Mouse (Mus musculus): ENCODE data around the gene Hacl1. TPM values are rescaled to one million over a fixed set of nuclear protein-coding genes. Genes with fewer than 3 reads are reported as not detected.

Gene Hacl1
- polyA plus RNA-seq, 1 experiment = 154 TPM

- Histone ChIP-seq H3K4me1 (ENCODE audit: control insufficient read depth, insufficient read depth, low read length) (peaks cover 8% of the 10 kb centered on the region; the same call in 1 of the 2 replicates), H3K4me3 (ENCODE audit: insufficient read depth, low read depth, low read length) (no peak overlapping the region), H3K36me3 (ENCODE audit: control insufficient read depth, insufficient read depth, low read length) (no peaks in the 10 kb centered on the region), H3K27ac (ENCODE audit: insufficient read depth, low read depth, low read length) (no peak overlapping the region), H3K27me3 (replicated peaks; ENCODE audit: control insufficient read depth, insufficient read depth, low read length) (no peaks in the 10 kb centered on the region)
- TF ChIP-seq CTCF (conservative IDR thresholded peaks at IDR 0.05; ENCODE audit: insufficient read depth, insufficient read length, low read depth, low read length) = no peak
- TF ChIP-seq POLR2A (IDR thresholded peaks at IDR 0.05; ENCODE audit: low read depth, low read length) = no peak
- DNase-seq = no peak
- WGBS = 77% methylated on average over 10 of the region's 10 CpGs
These were observed 6.9 kb upstream of the Hacl1 start for GRCm38 (mm10) chr14:31647991-31648390.

- TF ChIP-seq POLR2A (IDR thresholded peaks at IDR 0.05; ENCODE audit: low read depth, low read length) (no peak), CTCF (conservative IDR thresholded peaks at IDR 0.05; ENCODE audit: insufficient read depth, insufficient read length, low read depth, low read length) (no peak)
- Histone ChIP-seq H3K27me3 (replicated peaks; ENCODE audit: control insufficient read depth, insufficient read depth, low read length) (no peaks in the 10 kb centered on the region), H3K4me3 (ENCODE audit: insufficient read depth, low read depth, low read length) (no peak overlapping the region), H3K4me1 (ENCODE audit: control insufficient read depth, insufficient read depth, low read length) (peaks cover 21% of the 10 kb centered on the region; the same call in 1 of the 2 replicates), H3K27ac (ENCODE audit: insufficient read depth, low read depth, low read length) (no peak overlapping the region), H3K36me3 (ENCODE audit: control insufficient read depth, insufficient read depth, low read length) (no peaks in the 10 kb centered on the region)
- no peak for DNase-seq
- 90% methylated on average over 7 of the region's 7 CpGs for WGBS
These were observed 4.8 kb upstream of the Hacl1 start for GRCm38 (mm10) chr14:31645920-31646319.

- Histone ChIP-seq H3K36me3 (ENCODE audit: control insufficient read depth, insufficient read depth, low read length) (no peaks in the 10 kb centered on the region), H3K27ac (ENCODE audit: insufficient read depth, low read depth, low read length) (peak overlapping the region; percentile 66), H3K4me1 (ENCODE audit: control insufficient read depth, insufficient read depth, low read length) (peaks cover 21% of the 10 kb centered on the region; the same call in 1 of the 2 replicates), H3K27me3 (replicated peaks; ENCODE audit: control insufficient read depth, insufficient read depth, low read length) (no peaks in the 10 kb centered on the region), H3K4me3 (ENCODE audit: insufficient read depth, low read depth, low read length) (no peak overlapping the region)
- DNase-seq = peak; percentile 64
- 65% methylated on average over 3 of the region's 3 CpGs for WGBS
- TF ChIP-seq POLR2A (IDR thresholded peaks at IDR 0.05; ENCODE audit: low read depth, low read length) (no peak), CTCF (conservative IDR thresholded peaks at IDR 0.05; ENCODE audit: insufficient read depth, insufficient read length, low read depth, low read length) (peak; percentile 48)
These were observed 4.0 kb upstream of the Hacl1 start for GRCm38 (mm10) chr14:31644931-31645547.

GRCm38 (mm10) chr14:31644183-31644830 is 3.2 kb upstream of the Hacl1 start:
- TF ChIP-seq POLR2A (IDR thresholded peaks at IDR 0.05; ENCODE audit: low read depth, low read length) (no peak), CTCF (conservative IDR thresholded peaks at IDR 0.05; ENCODE audit: insufficient read depth, insufficient read length, low read depth, low read length) (no peak)
- H3K27ac ChIP-seq (ENCODE audit: insufficient read depth, low read depth, low read length) = peak overlapping the region; percentile 32; the same call in 1 of the 2 replicates
- H3K4me3 ChIP-seq (ENCODE audit: insufficient read depth, low read depth, low read length) = no peak overlapping the region
- peaks cover 21% of the 10 kb centered on the region; the same call in 1 of the 2 replicates for H3K4me1 ChIP-seq (ENCODE audit: control insufficient read depth, insufficient read depth, low read length)
- H3K36me3 ChIP-seq (ENCODE audit: control insufficient read depth, insufficient read depth, low read length) = no peaks in the 10 kb centered on the region
- 50% methylated on average over 5 of the region's 5 CpGs for WGBS
- H3K27me3 ChIP-seq (replicated peaks; ENCODE audit: control insufficient read depth, insufficient read depth, low read length) = no peaks in the 10 kb centered on the region
- DNase-seq = peak; percentile 89

GRCm38 (mm10) chr14:31641506-31642155 is 545 bp upstream of the Hacl1 start:
- DNase-seq = peak; percentile 93
- H3K36me3 ChIP-seq (ENCODE audit: control insufficient read depth, insufficient read depth, low read length) = no peaks in the 10 kb centered on the region
- WGBS = 33% methylated on average over 9 of the region's 9 CpGs
- no peaks in the 10 kb centered on the region for H3K27me3 ChIP-seq (replicated peaks; ENCODE audit: control insufficient read depth, insufficient read depth, low read length)
- H3K27ac ChIP-seq (ENCODE audit: insufficient read depth, low read depth, low read length) = peak overlapping the region; percentile 83
- peaks cover 21% of the 10 kb centered on the region; the same call in 1 of the 2 replicates for H3K4me1 ChIP-seq (ENCODE audit: control insufficient read depth, insufficient read depth, low read length)
- TF ChIP-seq CTCF (conservative IDR thresholded peaks at IDR 0.05; ENCODE audit: insufficient read depth, insufficient read length, low read depth, low read length) = no peak
- no peak for TF ChIP-seq POLR2A (IDR thresholded peaks at IDR 0.05; ENCODE audit: low read depth, low read length)
- H3K4me3 ChIP-seq (ENCODE audit: insufficient read depth, low read depth, low read length) = peak overlapping the region; percentile 62

GRCm38 (mm10) chr14:31640346-31640889 is 668 bp downstream of the Hacl1 start, which contains the start of gene Gm49387:
Gm49387 (minus strand) TSS chr14:31640878.
- DNase-seq = no peak
- TF ChIP-seq POLR2A (IDR thresholded peaks at IDR 0.05; ENCODE audit: low read depth, low read length) (no peak), CTCF (conservative IDR thresholded peaks at IDR 0.05; ENCODE audit: insufficient read depth, insufficient read length, low read depth, low read length) (no peak)
- Histone ChIP-seq H3K4me1 (ENCODE audit: control insufficient read depth, insufficient read depth, low read length) (peaks cover 21% of the 10 kb centered on the region; the same call in 1 of the 2 replicates), H3K4me3 (ENCODE audit: insufficient read depth, low read depth, low read length) (peak within 1 kb of the TSS; percentile 62), H3K27ac (ENCODE audit: insufficient read depth, low read depth, low read length) (peak within 1 kb of the TSS; percentile 83), H3K27me3 (replicated peaks; ENCODE audit: control insufficient read depth, insufficient read depth, low read length) (no peaks in the 10 kb centered on the region), H3K36me3 (ENCODE audit: control insufficient read depth, insufficient read depth, low read length) (no peaks in the 10 kb centered on the region)
- 2% methylated on average over 26 of the region's 26 CpGs for WGBS

Measured in kidney, adult 2 months (tissue).